Mouse (Mus musculus) liver, adult 2 months (tissue): ENCODE data around the gene Abcc9. TPM values are rescaled to one million over a fixed set of nuclear protein-coding genes. Genes with fewer than 3 reads are reported as not detected.
A peak's percentile ranks its signal among the peaks of the same experiment; 100 is the strongest.
"Not testable (repeated sequence)": the region's sequence is repeated elsewhere in the genome, so short reads cannot be mapped to it uniquely, and the experiment has no call there.

ENCODE experiments used
- DNase-seq: peaks from one replicate; pipeline ENCODE4 v3.0.0-alpha.2; 2011; ENCODE audit warnings: low read depth, low spot score; ENCODE audit errors: extremely low read depth
- H3K27ac ChIP-seq: fragments of 200-500 bp; replicated peaks from 2 replicates; pipeline ENCODE4 v1.5.1; 2012; ENCODE audit warnings: low read depth, mild to moderate bottlenecking, control low read depth, inconsistent platforms, low read length; ENCODE audit not compliant: insufficient read depth
- H3K27me3 ChIP-seq: fragments of 200-500 bp; 2 replicates; pipeline ENCODE4 v1.6.1; 2012; ENCODE audit warnings: mild to moderate bottlenecking, moderate library complexity, low read length, inconsistent platforms; ENCODE audit not compliant: control insufficient read depth, insufficient read depth
- H3K36me3 ChIP-seq: fragments of 200-500 bp; 2 replicates; pipeline ENCODE4 v1.6.1; 2012; ENCODE audit warnings: low read length, inconsistent platforms; ENCODE audit not compliant: control insufficient read depth, insufficient read depth
- H3K4me1 ChIP-seq: fragments of 200-500 bp; 2 replicates; pipeline ENCODE4 v1.6.1; 2011; ENCODE audit warnings: low read length; ENCODE audit not compliant: control insufficient read depth, insufficient read depth
- H3K4me3 ChIP-seq: fragments of 200-500 bp; 2 replicates; pipeline ENCODE4 v1.5.1; 2011; ENCODE audit warnings: low read depth, mild to moderate bottlenecking, control low read depth, low read length, moderate library complexity; ENCODE audit not compliant: insufficient read depth
- H3K79me2 ChIP-seq: fragments of 200-500 bp; 2 replicates; pipeline ENCODE4 v1.6.1; 2012; ENCODE audit warnings: inconsistent platforms, mild to moderate bottlenecking, low read length, moderate library complexity; ENCODE audit not compliant: control insufficient read depth, insufficient read depth
- H3K9ac ChIP-seq: fragments of 200-500 bp; 2 replicates; pipeline ENCODE4 v1.6.1; 2012; ENCODE audit warnings: low read depth, mild to moderate bottlenecking, control low read depth, inconsistent platforms, low read length
- CTCF ChIP-seq: fragments of 200-500 bp; IDR thresholded peaks from 2 replicates; pipeline ENCODE4 v1.5.1; 2011; ENCODE audit warnings: low read depth, low read length, control low read depth
- POLR2A ChIP-seq: fragments of 200-500 bp; IDR thresholded peaks from 2 replicates; pipeline ENCODE4 v1.6.1; 2011; ENCODE audit warnings: low read length, control low read depth; ENCODE audit not compliant: insufficient read depth; ENCODE audit errors: extremely low read depth
- WGBS: fragments of 180-500 bp; shearing (Covaris S2); methylation state at CpG from one replicate; pipeline ENCODE4 v1.1.7; 2018; 5-methylcytosine and 5-hydroxymethylcytosine counted together
- polyA plus RNA-seq: library from polyadenylated mRNA; depleted of rRNA; stranded (reverse); fragments of >200 nt; gene quantifications from 2 replicates; pipeline ENCODE4 v1.2.3, GENCODE M21; 2012
- total RNA-seq: library from RNA; depleted of rRNA; stranded (reverse); fragments of >200 nt; gene quantifications from 2 replicates; pipeline ENCODE4 v1.2.3, GENCODE M21; 2014

The Abcc9 gene
- total and polyA plus RNA-seq, 2 experiments = 3.3 to 12.3 TPM

DNA sequence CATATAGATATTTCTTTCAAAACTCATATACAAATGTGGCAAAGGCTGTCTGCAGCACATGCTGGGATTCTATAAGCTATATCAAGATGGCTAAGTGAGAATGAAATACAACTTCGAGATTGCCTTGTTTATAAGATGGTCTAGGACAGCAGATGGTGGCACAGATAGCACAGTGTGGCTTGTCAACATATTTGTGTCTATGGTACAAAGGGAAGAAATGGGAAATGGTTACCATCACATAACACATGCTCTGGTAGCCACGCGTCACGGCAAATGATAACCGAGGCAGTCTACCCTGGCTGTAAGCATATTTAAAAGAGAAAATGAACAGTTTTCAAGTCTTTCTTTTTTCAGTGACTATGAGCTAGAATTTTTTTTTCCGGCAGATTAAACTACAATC lies 32.8 kb downstream of the Abcc9 start:
- H3K36me3 ChIP-seq = no peaks in the 10 kb centered on the region
- no peak overlapping the region for H3K27ac ChIP-seq
- H3K9ac ChIP-seq = no peak overlapping the region
- peaks cover 7% of the 10 kb centered on the region; the same call in 1 of the 2 replicates for H3K4me1 ChIP-seq
- H3K4me3 ChIP-seq = no peak overlapping the region
- no peaks in the 10 kb centered on the region for H3K79me2 ChIP-seq
- H3K27me3 ChIP-seq = no peaks in the 10 kb centered on the region
- no peak for DNase-seq
- no peak for TF ChIP-seq POLR2A
- TF ChIP-seq CTCF = no peak
- whole genome bisulfite sequencing = 94% methylated on average over 6 of the region's 6 CpGs

GRCm38 (mm10) chr6:142668831-142669230 lies 33.3 kb downstream of the Abcc9 start:
- H3K9ac ChIP-seq = no peak overlapping the region
- 64% methylated on average over 6 of the region's 6 CpGs for WGBS
- H3K36me3 ChIP-seq = no peaks in the 10 kb centered on the region
- H3K27me3 ChIP-seq = no peaks in the 10 kb centered on the region
- peak; percentile 19 for DNase-seq
- TF ChIP-seq CTCF (no peak), POLR2A (no peak)
- H3K4me1 ChIP-seq = peaks cover 7% of the 10 kb centered on the region; the same call in 1 of the 2 replicates
- no peak overlapping the region for H3K27ac ChIP-seq
- H3K79me2 ChIP-seq = no peaks in the 10 kb centered on the region
- H3K4me3 ChIP-seq = no peak overlapping the region

DNA sequence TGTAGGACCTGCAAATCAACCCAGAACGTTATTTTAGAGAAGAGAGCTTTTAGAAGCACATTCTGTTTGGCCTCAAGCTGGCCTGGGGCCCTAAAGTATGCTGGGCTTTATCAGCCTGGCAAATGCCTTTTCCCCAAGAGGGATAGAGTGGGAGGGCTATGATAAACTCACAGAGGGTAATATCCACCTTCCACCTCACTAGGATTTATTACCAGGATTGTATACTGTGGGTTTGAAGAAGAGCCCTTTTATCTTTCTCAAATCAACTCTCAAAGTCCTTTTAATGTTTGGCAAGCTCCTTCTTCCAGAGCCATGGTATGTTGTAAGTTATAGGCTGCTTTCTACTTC lies 33.7 kb downstream of the Abcc9 start:
- no peaks in the 10 kb centered on the region for H3K79me2 ChIP-seq
- H3K9ac ChIP-seq = no peak overlapping the region
- peak overlapping the region; percentile 57 for H3K27ac ChIP-seq
- no peak overlapping the region for H3K4me3 ChIP-seq
- WGBS = 16% methylated on average over 1 of the region's 1 CpGs
- no peaks in the 10 kb centered on the region for H3K27me3 ChIP-seq
- no peak for DNase-seq
- peaks cover 7% of the 10 kb centered on the region; the same call in 1 of the 2 replicates for H3K4me1 ChIP-seq
- no peaks in the 10 kb centered on the region for H3K36me3 ChIP-seq
- TF ChIP-seq CTCF = no peak
- TF ChIP-seq POLR2A = no peak

GRCm38 (mm10) chr6:142667701-142668418 lies 34.3 kb downstream of the Abcc9 start:
- Histone ChIP-seq H3K27ac (peak overlapping the region; percentile 57), H3K79me2 (no peaks in the 10 kb centered on the region), H3K4me3 (no peak overlapping the region), H3K9ac (no peak overlapping the region), H3K27me3 (no peaks in the 10 kb centered on the region), H3K4me1 (peaks cover 7% of the 10 kb centered on the region; the same call in 1 of the 2 replicates), H3K36me3 (no peaks in the 10 kb centered on the region)
- TF ChIP-seq CTCF = no peak
- peak; percentile 84 for DNase-seq
- WGBS = 36% methylated on average over 7 of the region's 7 CpGs

DNA sequence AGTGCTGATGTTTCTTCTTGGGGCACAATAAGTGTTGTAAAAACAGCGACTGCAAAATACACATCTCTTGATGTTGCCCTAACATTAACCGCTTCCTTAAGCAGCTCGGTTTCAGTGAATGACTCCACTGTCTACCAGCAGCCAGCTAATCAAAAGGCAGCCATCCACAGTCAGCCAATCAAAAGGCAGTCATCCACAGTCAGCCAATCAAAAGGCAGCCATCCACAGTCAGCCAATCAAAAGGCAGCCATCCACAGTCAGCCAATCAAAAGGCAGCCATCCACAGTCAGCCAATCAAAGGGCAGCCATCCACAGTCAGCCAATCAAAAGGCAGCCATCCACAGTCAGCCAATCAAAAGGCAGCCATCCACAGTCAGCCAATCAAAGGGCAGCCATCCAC lies 40.1 kb downstream of the Abcc9 start:
- not testable (repeated sequence) for H3K36me3 ChIP-seq, DNase-seq, H3K4me3 ChIP-seq, H3K27me3 ChIP-seq, H3K4me1 ChIP-seq, H3K27ac ChIP-seq, H3K79me2 ChIP-seq, H3K9ac ChIP-seq
- WGBS = 95% methylated on average over 3 of the region's 3 CpGs

- Histone ChIP-seq H3K79me2 (no peaks in the 10 kb centered on the region), H3K27ac (no peak overlapping the region), H3K27me3 (no peaks in the 10 kb centered on the region), H3K9ac (no peak overlapping the region), H3K4me1 (no peaks in the 10 kb centered on the region), H3K4me3 (no peak overlapping the region), H3K36me3 (no peaks in the 10 kb centered on the region)
- TF ChIP-seq CTCF (peak; percentile 46), POLR2A (no peak)
- 56% methylated on average over 5 of the region's 5 CpGs for WGBS
- DNase-seq = peak; percentile 18
These were observed 43.1 kb downstream of the Abcc9 start for GRCm38 (mm10) chr6:142659038-142659437.
